Mouse (Mus musculus): ENCODE measurements at regions not wholly inside any gene's neighbourhood (a gene's known extent, or its start where the extent isn't known, plus 50 kb on each side); places are given as distances from the start of the nearest gene placed in this dataset.
"Not testable (repeated sequence)": the region's sequence is repeated elsewhere in the genome, so short reads cannot be mapped to it uniquely, and the experiment has no call there.

GRCm38 (mm10) chr12:54519370-54519769 lies 137.0 kb downstream of the Sptssa start:
- TF ChIP-seq POLR2A (IDR thresholded peaks at IDR 0.05; ENCODE audit: low read depth, low read length) (no peak), CTCF (IDR thresholded peaks at IDR 0.05; ENCODE audit: extremely low read depth, insufficient read length, insufficient replicate concordance, low read depth, low read length) (no peak)
- no peak overlapping the region for H3K4me3 ChIP-seq (ENCODE audit: low read depth, low read length)
- 79% methylated on average over 3 of the region's 3 CpGs for WGBS
- H3K4me1 ChIP-seq (ENCODE audit: control insufficient read depth, insufficient read depth, insufficient read length, low read length) = no peaks in the 10 kb centered on the region
- H3K27ac ChIP-seq (ENCODE audit: insufficient read depth, low read depth, low read length) = no peak overlapping the region
- no peaks in the 10 kb centered on the region for H3K36me3 ChIP-seq (ENCODE audit: control insufficient read depth, insufficient read depth, low read length)
- H3K27me3 ChIP-seq (ENCODE audit: control insufficient read depth, insufficient read depth, low read length) = no peaks in the 10 kb centered on the region

GRCm38 (mm10) chr12:54517265-54517664 lies 139.1 kb downstream of the Sptssa start:
- Histone ChIP-seq H3K36me3 (ENCODE audit: control insufficient read depth, insufficient read depth, low read length) (no peaks in the 10 kb centered on the region), H3K27me3 (ENCODE audit: control insufficient read depth, insufficient read depth, low read length) (no peaks in the 10 kb centered on the region), H3K4me3 (ENCODE audit: low read depth, low read length) (no peak overlapping the region), H3K4me1 (ENCODE audit: control insufficient read depth, insufficient read depth, insufficient read length, low read length) (no peaks in the 10 kb centered on the region), H3K27ac (ENCODE audit: insufficient read depth, low read depth, low read length) (no peak overlapping the region)
- WGBS = 23% methylated on average over 3 of the region's 3 CpGs
- no peak for TF ChIP-seq CTCF (IDR thresholded peaks at IDR 0.05; ENCODE audit: extremely low read depth, insufficient read length, insufficient replicate concordance, low read depth, low read length)
- TF ChIP-seq POLR2A (IDR thresholded peaks at IDR 0.05; ENCODE audit: low read depth, low read length) = no peak

- Histone ChIP-seq H3K36me3 (ENCODE audit: control insufficient read depth, insufficient read depth, low read length) (no peaks in the 10 kb centered on the region), H3K4me1 (ENCODE audit: control insufficient read depth, insufficient read depth, insufficient read length, low read length) (no peaks in the 10 kb centered on the region), H3K4me3 (ENCODE audit: low read depth, low read length) (no peak overlapping the region), H3K27me3 (ENCODE audit: control insufficient read depth, insufficient read depth, low read length) (no peaks in the 10 kb centered on the region), H3K27ac (ENCODE audit: insufficient read depth, low read depth, low read length) (no peak overlapping the region)
- 55% methylated on average over 3 of the region's 3 CpGs for WGBS
- TF ChIP-seq CTCF (IDR thresholded peaks at IDR 0.05; ENCODE audit: extremely low read depth, insufficient read length, insufficient replicate concordance, low read depth, low read length) (no peak), POLR2A (IDR thresholded peaks at IDR 0.05; ENCODE audit: low read depth, low read length) (no peak)
Observed at GRCm38 (mm10) chr12:54516463-54516862, 139.9 kb downstream of the Sptssa start.

GRCm38 (mm10) chr12:54516039-54516438 lies 140.3 kb downstream of the Sptssa start:
- 77% methylated on average over 4 of the region's 4 CpGs for WGBS
- H3K27me3 ChIP-seq (ENCODE audit: control insufficient read depth, insufficient read depth, low read length); H3K27ac ChIP-seq (ENCODE audit: insufficient read depth, low read depth, low read length); H3K36me3 ChIP-seq (ENCODE audit: control insufficient read depth, insufficient read depth, low read length); H3K4me1 ChIP-seq (ENCODE audit: control insufficient read depth, insufficient read depth, insufficient read length, low read length); H3K4me3 ChIP-seq (ENCODE audit: low read depth, low read length): not testable (repeated sequence)

GRCm38 (mm10) chr12:54509903-54510302 lies 146.5 kb downstream of the Sptssa start:
- TF ChIP-seq CTCF (IDR thresholded peaks at IDR 0.05; ENCODE audit: extremely low read depth, insufficient read length, insufficient replicate concordance, low read depth, low read length) = no peak
- TF ChIP-seq POLR2A (IDR thresholded peaks at IDR 0.05; ENCODE audit: low read depth, low read length) = no peak
- H3K4me1 ChIP-seq (ENCODE audit: control insufficient read depth, insufficient read depth, insufficient read length, low read length) = no peaks in the 10 kb centered on the region
- 16% methylated on average over 6 of the region's 6 CpGs for WGBS
- H3K4me3 ChIP-seq (ENCODE audit: low read depth, low read length) = no peak overlapping the region
- no peaks in the 10 kb centered on the region for H3K36me3 ChIP-seq (ENCODE audit: control insufficient read depth, insufficient read depth, low read length)
- no peaks in the 10 kb centered on the region for H3K27me3 ChIP-seq (ENCODE audit: control insufficient read depth, insufficient read depth, low read length)
- H3K27ac ChIP-seq (ENCODE audit: insufficient read depth, low read depth, low read length) = no peak overlapping the region

- Histone ChIP-seq H3K27ac (ENCODE audit: insufficient read depth, low read depth, low read length) (no peak overlapping the region), H3K4me1 (ENCODE audit: control insufficient read depth, insufficient read depth, insufficient read length, low read length) (no peaks in the 10 kb centered on the region), H3K36me3 (ENCODE audit: control insufficient read depth, insufficient read depth, low read length) (no peaks in the 10 kb centered on the region), H3K27me3 (ENCODE audit: control insufficient read depth, insufficient read depth, low read length) (no peaks in the 10 kb centered on the region), H3K4me3 (ENCODE audit: low read depth, low read length) (no peak overlapping the region)
- TF ChIP-seq POLR2A (IDR thresholded peaks at IDR 0.05; ENCODE audit: low read depth, low read length) = no peak
- no peak for TF ChIP-seq CTCF (IDR thresholded peaks at IDR 0.05; ENCODE audit: extremely low read depth, insufficient read length, insufficient replicate concordance, low read depth, low read length)
- WGBS = 87% methylated on average over 7 of the region's 7 CpGs
Observed at GRCm38 (mm10) chr12:54502775-54503174, 153.6 kb downstream of the Sptssa start.

- no peaks in the 10 kb centered on the region for H3K27me3 ChIP-seq (ENCODE audit: control insufficient read depth, insufficient read depth, low read length)
- 43% methylated on average over 3 of the region's 3 CpGs for WGBS
- no peaks in the 10 kb centered on the region for H3K36me3 ChIP-seq (ENCODE audit: control insufficient read depth, insufficient read depth, low read length)
- TF ChIP-seq CTCF (IDR thresholded peaks at IDR 0.05; ENCODE audit: extremely low read depth, insufficient read length, insufficient replicate concordance, low read depth, low read length) = no peak
- TF ChIP-seq POLR2A (IDR thresholded peaks at IDR 0.05; ENCODE audit: low read depth, low read length) = no peak
- H3K27ac ChIP-seq (ENCODE audit: insufficient read depth, low read depth, low read length) = no peak overlapping the region
- no peaks in the 10 kb centered on the region for H3K4me1 ChIP-seq (ENCODE audit: control insufficient read depth, insufficient read depth, insufficient read length, low read length)
- H3K4me3 ChIP-seq (ENCODE audit: low read depth, low read length) = no peak overlapping the region
Observed at GRCm38 (mm10) chr12:54499963-54500362, 156.4 kb downstream of the Sptssa start.
